Mouse (Mus musculus) hindbrain, embryonic 14.5 days (tissue): ENCODE measurements around the gene Ranbp10. TPM values are rescaled to one million over a fixed set of nuclear protein-coding genes. Genes with fewer than 3 reads are reported as not detected.
A peak's percentile ranks its signal among the peaks of the same experiment; 100 is the strongest.

Source experiments
- ATAC-seq: fragments of 200-750 bp; cut with Nextera tagmentation; 2 replicates; pipeline ENCODE4 v1.8.0; 2017; ENCODE audit warnings: moderate number of reproducible peaks, mild to moderate bottlenecking, moderate TSS enrichment, moderate library complexity; ENCODE audit not compliant: low FRiP score
- DNase-seq: peaks from one replicate; pipeline ENCODE4 v3.0.0-alpha.2; 2015; ENCODE audit warnings: low spot score
- H3K27ac ChIP-seq: fragments of 300-500 bp; sonication (generic); 2 replicates; pipeline ENCODE4 v1.5.1; 2014; ENCODE audit warnings: mild to moderate bottlenecking, moderate library complexity
- H3K27me3 ChIP-seq: fragments of 300-500 bp; sonication (generic); 2 replicates; pipeline ENCODE4 v1.6.1; 2014; ENCODE audit warnings: mild to moderate bottlenecking, low read length, mixed read lengths; ENCODE audit not compliant: control insufficient read depth, insufficient read depth
- H3K36me3 ChIP-seq: fragments of 300-500 bp; sonication (generic); replicated peaks from 2 replicates; pipeline ENCODE4 v1.6.1; 2014; ENCODE audit not compliant: control insufficient read depth, insufficient read depth
- H3K4me1 ChIP-seq: fragments of 300-500 bp; sonication (generic); replicated peaks from 2 replicates; pipeline ENCODE4 v1.6.1; 2014; ENCODE audit warnings: antibody characterized with exemption, low read length, mixed read lengths; ENCODE audit not compliant: control insufficient read depth, insufficient read depth
- H3K4me2 ChIP-seq: fragments of 300-500 bp; sonication (generic); replicated peaks from 2 replicates; pipeline ENCODE4 v1.6.1; 2014; ENCODE audit warnings: mild to moderate bottlenecking, moderate library complexity
- H3K4me3 ChIP-seq: fragments of 300-500 bp; sonication (generic); replicated peaks from 2 replicates; pipeline ENCODE4 v1.5.1; 2014; ENCODE audit warnings: mild to moderate bottlenecking, low read length
- H3K9ac ChIP-seq: fragments of 300-500 bp; sonication (generic); 2 replicates; pipeline ENCODE4 v1.6.1; 2014
- H3K9me3 ChIP-seq: fragments of 300-500 bp; sonication (generic); 2 replicates; pipeline ENCODE4 v1.6.1; 2016; ENCODE audit warnings: low read length; ENCODE audit not compliant: control insufficient read depth
- WGBS: fragments of 180-500 bp; shearing (Covaris S2); extraction: QIAGEN DNeasy Blood & Tissue Kit; methylation state at CpG from one replicate; pipeline ENCODE4 v1.1.7; 2014; 5-methylcytosine and 5-hydroxymethylcytosine counted together
- polyA plus RNA-seq: library from polyadenylated mRNA; unstranded; fragments of >200 nt; fragmentation: Nextera tagmentation; extraction: Ambion mirVana; gene quantifications from 2 replicates; pipeline ENCODE4 v1.2.1, GENCODE M21; 2014

The Ranbp10 gene
- polyA plus RNA-seq = 9.1 and 10.4 TPM in 2 replicates

- ATAC-seq = peak; percentile 98
Observed at GRCm38 (mm10) chr8:105826861-105827848, at the start of gene Ranbp10, which contains the start of gene Tsnaxip1. Gene Ranbp10 (minus strand): TSS chr8:105827350. Gene Tsnaxip1 (plus strand): TSS chr8:105827731.

GRCm38 (mm10) chr8:105874301-105874700, 47.2 kb upstream of the Ranbp10 start:
- ATAC-seq (no peak), DNase-seq (no peak)
- H3K4me2 ChIP-seq = no peak overlapping the region
- H3K9ac ChIP-seq = no peak overlapping the region
- no peaks in the 10 kb centered on the region for H3K4me1 ChIP-seq
- no peaks in the 10 kb centered on the region for H3K27me3 ChIP-seq
- WGBS = 91% methylated on average over 6 of the region's 6 CpGs
- no peaks in the 10 kb centered on the region for H3K9me3 ChIP-seq
- H3K36me3 ChIP-seq = peaks cover 66% of the 10 kb centered on the region
- H3K4me3 ChIP-seq = no peak overlapping the region
- no peak overlapping the region for H3K27ac ChIP-seq

More at GRCm38 (mm10) chr8:105826861-105827848, at the start of gene Ranbp10, which contains the start of gene Tsnaxip1:
- Histone ChIP-seq H3K4me1 (peaks cover 27% of the 10 kb centered on the region), H3K4me2 (peak within 1 kb of the TSS; percentile 79), H3K36me3 (peaks cover 32% of the 10 kb centered on the region), H3K9me3 (no peaks in the 10 kb centered on the region), H3K27ac (peak within 1 kb of the TSS; percentile 68), H3K4me3 (peak within 1 kb of the TSS; percentile 83), H3K27me3 (no peaks in the 10 kb centered on the region), H3K9ac (peak within 1 kb of the TSS; percentile 84)
- WGBS = under 1% methylated on average over 52 of the region's 52 CpGs
- peak; percentile 98 for DNase-seq

GRCm38 (mm10) chr8:105866364-105867029, 39.3 kb upstream of the Ranbp10 start:
- no peak for ATAC-seq
- Histone ChIP-seq H3K27ac (no peak overlapping the region), H3K27me3 (no peaks in the 10 kb centered on the region), H3K9me3 (no peaks in the 10 kb centered on the region), H3K9ac (no peak overlapping the region), H3K36me3 (peaks cover 35% of the 10 kb centered on the region), H3K4me3 (no peak overlapping the region), H3K4me2 (no peak overlapping the region), H3K4me1 (peaks cover 12% of the 10 kb centered on the region)
- WGBS = 84% methylated on average over 6 of the region's 6 CpGs
- DNase-seq = no peak

GRCm38 (mm10) chr8:105861951-105862350, 34.8 kb upstream of the Ranbp10 start:
- peak overlapping the region; percentile 80 for H3K4me3 ChIP-seq
- H3K27ac ChIP-seq = no peak overlapping the region
- H3K27me3 ChIP-seq = no peaks in the 10 kb centered on the region
- DNase-seq (no peak), ATAC-seq (no peak)
- H3K9ac ChIP-seq = peak overlapping the region; percentile 90
- H3K4me1 ChIP-seq = peaks cover 27% of the 10 kb centered on the region
- 0% methylated on average over 1 of the region's 1 CpGs for WGBS
- H3K4me2 ChIP-seq = peak overlapping the region; percentile 89
- H3K9me3 ChIP-seq = no peaks in the 10 kb centered on the region
- H3K36me3 ChIP-seq = peaks cover 25% of the 10 kb centered on the region

GRCm38 (mm10) chr8:105860143-105860981, 33.2 kb upstream of the Ranbp10 start, which contains the start of gene Nutf2:
Gene Nutf2 (plus strand): TSS chr8:105860580.
- under 1% methylated on average over 48 of the region's 59 CpGs for WGBS
- peaks cover 40% of the 10 kb centered on the region for H3K4me1 ChIP-seq

GRCm38 (mm10) chr8:105859314-105859713, 32.2 kb upstream of the Ranbp10 start:
- peak overlapping the region; percentile 89 for H3K4me2 ChIP-seq

More at GRCm38 (mm10) chr8:105860143-105860981, 33.2 kb upstream of the Ranbp10 start, which contains the start of gene Nutf2:
- no peaks in the 10 kb centered on the region for H3K27me3 ChIP-seq
- ATAC-seq (peak; percentile 97), DNase-seq (peak; percentile 97)
- H3K9me3 ChIP-seq = no peaks in the 10 kb centered on the region
- peak within 1 kb of the TSS; percentile 85 for H3K27ac ChIP-seq
- peak within 1 kb of the TSS; percentile 90 for H3K9ac ChIP-seq
- peaks cover 12% of the 10 kb centered on the region; the same call in 1 of the 2 replicates for H3K36me3 ChIP-seq
- peak within 1 kb of the TSS; percentile 89 for H3K4me2 ChIP-seq
- H3K4me3 ChIP-seq = peak within 1 kb of the TSS; percentile 80

GRCm38 (mm10) chr8:105858495-105858894, 31.3 kb upstream of the Ranbp10 start:
- H3K4me2 ChIP-seq = no peak overlapping the region
- no peak overlapping the region for H3K27ac ChIP-seq
- no peak for ATAC-seq
- peaks cover 43% of the 10 kb centered on the region for H3K4me1 ChIP-seq
- 0 out of 2 replicates have a peak, but pooled peaks cover 12% of the 10 kb centered on the region for H3K36me3 ChIP-seq
- H3K9ac ChIP-seq = no peak overlapping the region
- H3K9me3 ChIP-seq = no peaks in the 10 kb centered on the region
- H3K27me3 ChIP-seq = no peaks in the 10 kb centered on the region
- DNase-seq = no peak
- no peak overlapping the region for H3K4me3 ChIP-seq
- WGBS = 92% methylated on average over 5 of the region's 5 CpGs

More at GRCm38 (mm10) chr8:105859314-105859713, 32.2 kb upstream of the Ranbp10 start:
- WGBS = 81% methylated on average over 5 of the region's 5 CpGs
- Histone ChIP-seq H3K27me3 (no peaks in the 10 kb centered on the region), H3K4me3 (no peak overlapping the region), H3K9ac (no peak overlapping the region), H3K4me1 (peaks cover 42% of the 10 kb centered on the region), H3K36me3 (peaks cover 12% of the 10 kb centered on the region; the same call in 1 of the 2 replicates), H3K9me3 (no peaks in the 10 kb centered on the region), H3K27ac (no peak overlapping the region; the same call in 1 of the 2 replicates)
- ATAC-seq (no peak), DNase-seq (no peak)

- no peak for DNase-seq
- peak overlapping the region; percentile 82 for H3K27ac ChIP-seq
- no peaks in the 10 kb centered on the region for H3K9me3 ChIP-seq
- peak overlapping the region; percentile 96 for H3K4me2 ChIP-seq
- ATAC-seq = no peak
- 27% methylated on average over 15 of the region's 15 CpGs for WGBS
- H3K4me1 ChIP-seq = peaks cover 30% of the 10 kb centered on the region
- H3K36me3 ChIP-seq = 0 out of 2 replicates have a peak, but pooled peaks cover 12% of the 10 kb centered on the region
- no peaks in the 10 kb centered on the region for H3K27me3 ChIP-seq
- H3K9ac ChIP-seq = peak overlapping the region; percentile 77
- peak overlapping the region; percentile 71 for H3K4me3 ChIP-seq
Observed at GRCm38 (mm10) chr8:105856168-105856835, 29.2 kb upstream of the Ranbp10 start.
